In the genomic region with DNA sequence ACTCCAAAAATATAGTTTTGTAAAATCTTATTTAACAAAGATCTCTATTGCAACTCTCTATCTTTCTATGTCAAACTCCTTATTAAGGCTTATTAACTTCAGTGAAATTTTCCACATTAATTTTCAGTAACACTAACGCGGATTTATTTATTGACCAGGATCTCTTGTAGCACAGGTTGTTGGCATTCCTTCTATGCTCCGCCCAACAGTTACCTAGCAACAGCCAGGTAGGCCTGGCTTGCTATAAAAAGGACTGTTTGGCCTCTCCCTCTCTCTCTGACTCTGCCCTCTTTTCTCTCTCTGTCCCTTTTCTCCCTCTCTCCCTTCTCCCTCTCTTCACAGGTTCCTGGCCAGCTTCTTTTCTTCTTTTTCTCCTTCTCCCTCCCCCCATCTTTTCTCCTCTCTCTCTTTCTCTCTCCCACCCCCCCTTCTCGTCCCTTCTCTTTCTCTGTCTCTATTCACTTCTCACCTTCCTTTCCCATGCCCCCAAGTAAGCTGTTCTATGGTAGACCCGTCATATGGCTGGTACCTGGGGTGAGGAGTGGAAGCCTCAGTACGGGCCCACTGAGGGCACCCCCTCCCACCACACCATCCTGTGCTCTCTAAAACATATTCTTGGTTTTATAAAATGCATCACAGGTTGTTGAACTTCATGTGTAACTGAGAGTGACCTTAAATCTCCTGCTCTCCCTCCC, we compare ENCODE assay signal across 15 mouse cellular contexts. TPM values are rescaled to one million over a fixed set of nuclear protein-coding genes. Genes with fewer than 3 reads are reported as not detected.
DNase-seq lines count a peak whose midpoint lies in the region; ATAC-seq and TF ChIP-seq lines count a peak whose summit lies in the region.
"Had no signal": no experiment of that assay in that cellular context is flagged by ENCODE, and none has a peak within 500 bp of the region (broad histone marks: within the 10 kb centered on the region; RNA-seq: fewer than 3 reads in every experiment).

No protein-coding gene starts in this region.

- 72% methylated on average over 6 of the region's 6 CpGs for whole genome bisulfite sequencing in midbrain, embryonic 11.5 days
- WGBS in midbrain, embryonic 13.5 days = 77% methylated on average over 6 of the region's 6 CpGs
- 76% methylated on average over 6 of the region's 6 CpGs for WGBS in embryonic facial prominence, embryonic 14.5 days

- no peaks in the 10 kb centered on the region for H3K9me3 ChIP-seq in midbrain, embryonic 11.5 days (ENCODE audit: control insufficient read depth, low read length)
- no peaks in the 10 kb centered on the region for H3K9me3 ChIP-seq in midbrain, embryonic 13.5 days
- no peaks in the 10 kb centered on the region; the same call in 1 of the 2 replicates for H3K9me3 ChIP-seq in embryonic facial prominence, embryonic 14.5 days (ENCODE audit: control insufficient read depth, low read length)
- H3K9me3 ChIP-seq: heart, embryonic 15.5 days; liver, embryonic 13.5 days had no signal

- H3K4me1 ChIP-seq in midbrain, embryonic 11.5 days (ENCODE audit: control insufficient read depth, insufficient read depth, low read length) = peaks cover 17% of the 10 kb centered on the region
- peaks cover 28% of the 10 kb centered on the region for H3K4me1 ChIP-seq in midbrain, embryonic 13.5 days (replicated peaks)
- H3K4me1 ChIP-seq in embryonic facial prominence, embryonic 14.5 days (ENCODE audit: control insufficient read depth, insufficient read depth, low read length) = peaks cover 12% of the 10 kb centered on the region; the same call in 1 of the 2 replicates

- no peaks in the 10 kb centered on the region for H3K27me3 ChIP-seq in midbrain, embryonic 11.5 days (ENCODE audit: control insufficient read depth, insufficient read depth, low read length)
- H3K27me3 ChIP-seq in midbrain, embryonic 13.5 days = no peaks in the 10 kb centered on the region
- no peaks in the 10 kb centered on the region for H3K27me3 ChIP-seq in embryonic facial prominence, embryonic 14.5 days (replicated peaks; ENCODE audit: control insufficient read depth, insufficient read depth, low read length)
- H3K27me3 ChIP-seq: heart, embryonic 15.5 days; liver, embryonic 13.5 days had no signal

- ATAC-seq in midbrain, embryonic 11.5 days (ENCODE audit: low FRiP score) = no peak
- ATAC-seq in midbrain, embryonic 13.5 days = no peak
- ATAC-seq in embryonic facial prominence, embryonic 14.5 days (ENCODE audit: low read depth) = no peak

- H3K4me2 ChIP-seq in midbrain, embryonic 11.5 days = no peak overlapping the region
- H3K4me2 ChIP-seq in midbrain, embryonic 13.5 days (replicated peaks) = no peak overlapping the region
- H3K4me2 ChIP-seq in embryonic facial prominence, embryonic 14.5 days (ENCODE audit: low read depth, low read length) = no peak overlapping the region

- peak; percentile 75 for DNase-seq in midbrain, embryonic 11.5 days (ENCODE audit: low spot score, missing footprints)
- peak; percentile 10 for DNase-seq in embryonic facial prominence, embryonic 14.5 days (ENCODE audit: low spot score)
- DNase-seq in kidney, postnatal 36 days = peak; percentile 64 to 66
- DNase-seq in lung, postnatal 36 days = peak; percentile 78
- DNase-seq in left cerebral cortex, adult 2 months (ENCODE audit: extremely low spot score in 1 of 2, low spot score in 2 of 2) = no peak
- no peak for DNase-seq in left cerebral cortex, postnatal 4 days
- DNase-seq in adrenal gland, adult 8-10 months = no peak
- DNase-seq: cerebellum, adult 2 months; gastrocnemius, postnatal 36 days; liver, embryonic 13.5 days; right cerebral cortex, adult 18-20 months; thymus, adult 18-20 months had no signal

- 0 out of 2 replicates have a peak, but pooled peaks cover 2% of the 10 kb centered on the region for H3K36me3 ChIP-seq in midbrain, embryonic 11.5 days (ENCODE audit: control insufficient read depth, insufficient read depth, low read length)
- H3K36me3 ChIP-seq in midbrain, embryonic 13.5 days = no peaks in the 10 kb centered on the region
- peaks cover 15% of the 10 kb centered on the region; the same call in 1 of the 2 replicates for H3K36me3 ChIP-seq in embryonic facial prominence, embryonic 14.5 days (ENCODE audit: control insufficient read depth, insufficient read depth, low read length)

- intact Hi-C loops in left cerebral cortex, adult 2 months (cut with DNase I) = loop anchor here (5.0 kb wide), 1 partner anchor 45 kb away; a partner anchor contains a TSS
- intact Hi-C loops in left cerebral cortex, postnatal 4 days (cut with DNase I) = no loop called here

- no peak for TF ChIP-seq CTCF in left cerebral cortex, adult 2 months (IDR thresholded peaks at IDR 0.05)

- H3K27ac ChIP-seq in midbrain, embryonic 11.5 days (ENCODE audit: low read depth, low read length) = no peak overlapping the region
- no peak overlapping the region for H3K27ac ChIP-seq in midbrain, embryonic 13.5 days
- no peak overlapping the region for H3K27ac ChIP-seq in embryonic facial prominence, embryonic 14.5 days (replicated peaks; ENCODE audit: low read depth, low read length)
- no peak overlapping the region for H3K27ac ChIP-seq in left cerebral cortex, adult 2 months
- H3K27ac ChIP-seq: heart, embryonic 15.5 days; hindbrain, embryonic 14.5 days had no signal

- no peak overlapping the region for H3K9ac ChIP-seq in midbrain, embryonic 11.5 days (ENCODE audit: low read length)
- no peak overlapping the region for H3K9ac ChIP-seq in midbrain, embryonic 13.5 days (replicated peaks)
- H3K9ac ChIP-seq in embryonic facial prominence, embryonic 14.5 days (ENCODE audit: low read depth, low read length) = no peak overlapping the region

- no peak overlapping the region for H3K4me3 ChIP-seq in midbrain, embryonic 11.5 days (ENCODE audit: low read depth, low read length)
- no peak overlapping the region for H3K4me3 ChIP-seq in midbrain, embryonic 13.5 days (replicated peaks)
- H3K4me3 ChIP-seq in embryonic facial prominence, embryonic 14.5 days (ENCODE audit: low read depth, low read length) = no peak overlapping the region
- no peak overlapping the region for H3K4me3 ChIP-seq in left cerebral cortex, adult 2 months

RNA-seq across cellular contexts. Expression of a gene that starts 1.1 kb away (rescaled TPM):
- polyA plus RNA-seq in midbrain, embryonic 11.5 days (2014; fragmentation: Nextera tagmentation; extraction: Ambion mirVana) = 415 and 420 TPM in 2 replicates
- 119 and 130 TPM in 2 replicates for polyA plus RNA-seq in midbrain, embryonic 13.5 days (2015; fragmentation: Nextera tagmentation; extraction: Ambion mirVana)
- 169 and 219 TPM in 2 replicates for polyA plus RNA-seq in embryonic facial prominence, embryonic 14.5 days (2014; fragmentation: Nextera tagmentation; extraction: Ambion mirVana)
- total RNA-seq in left cerebral cortex, adult 2 months (2021) = under 1 TPM; 0.84 TPM
- 1 to 10 TPM; 8.3 to 8.9 TPM for total RNA-seq in left cerebral cortex, postnatal 4 days (2021)
- total RNA-seq in adrenal gland, adult 8-10 months (2022) = 1 to 10 TPM in 3 of 4 experiments, under 1 TPM in 1; 0.97 to 3.7 (median 2.3) TPM

RNA-seq across cellular contexts. Expression of a gene that starts 11.8 kb away (rescaled TPM):
- 56.2 and 60.8 TPM in 2 replicates for polyA plus RNA-seq in midbrain, embryonic 11.5 days (2014; fragmentation: Nextera tagmentation; extraction: Ambion mirVana)
- 14.5 and 16.2 TPM in 2 replicates for polyA plus RNA-seq in midbrain, embryonic 13.5 days (2015; fragmentation: Nextera tagmentation; extraction: Ambion mirVana)
- 23.3 and 30.5 TPM in 2 replicates for polyA plus RNA-seq in embryonic facial prominence, embryonic 14.5 days (2014; fragmentation: Nextera tagmentation; extraction: Ambion mirVana)
- 1 to 10 TPM in 1 of 2 experiments, under 1 TPM in 1; 0.75 to 1.1 TPM for total RNA-seq in left cerebral cortex, adult 2 months (2021)
- 1 to 10 TPM; 3.9 to 4.1 TPM for total RNA-seq in left cerebral cortex, postnatal 4 days (2021)
- total RNA-seq in adrenal gland, adult 8-10 months (2022) = under 1 TPM in 3 of 4 experiments, not detected in 1; 0.38 to 0.66 (median 0.55) TPM

RNA-seq across cellular contexts. Expression of a gene that starts 43.0 kb away (rescaled TPM):
- 143 and 153 TPM in 2 replicates for polyA plus RNA-seq in midbrain, embryonic 11.5 days (2014; fragmentation: Nextera tagmentation; extraction: Ambion mirVana)
- polyA plus RNA-seq in midbrain, embryonic 13.5 days (2015; fragmentation: Nextera tagmentation; extraction: Ambion mirVana) = 122 and 137 TPM in 2 replicates
- 125 and 150 TPM in 2 replicates for polyA plus RNA-seq in embryonic facial prominence, embryonic 14.5 days (2014; fragmentation: Nextera tagmentation; extraction: Ambion mirVana)
- total RNA-seq in left cerebral cortex, adult 2 months (2021) = 10 to 100 TPM; 51.1 to 51.6 TPM
- total RNA-seq in left cerebral cortex, postnatal 4 days (2021) = 10 to 100 TPM; 51.0 to 54.5 TPM
- total RNA-seq in adrenal gland, adult 8-10 months (2022) = 100 to 1,000 TPM in 1 of 4 experiments, 10 to 100 TPM in 3; 62.7 to 106 (median 84.0) TPM

RNA-seq across cellular contexts. Expression of a gene that starts 45.8 kb away (rescaled TPM):
- 45.7 and 46.2 TPM in 2 replicates for polyA plus RNA-seq in midbrain, embryonic 11.5 days (2014; fragmentation: Nextera tagmentation; extraction: Ambion mirVana)
- 30.3 and 32.5 TPM in 2 replicates for polyA plus RNA-seq in midbrain, embryonic 13.5 days (2015; fragmentation: Nextera tagmentation; extraction: Ambion mirVana)
- 68.0 and 75.5 TPM in 2 replicates for polyA plus RNA-seq in embryonic facial prominence, embryonic 14.5 days (2014; fragmentation: Nextera tagmentation; extraction: Ambion mirVana)
- total RNA-seq in left cerebral cortex, adult 2 months (2021) = 10 to 100 TPM; 38.2 to 47.0 TPM
- total RNA-seq in left cerebral cortex, postnatal 4 days (2021) = 10 to 100 TPM; 35.6 to 39.2 TPM
- 10 to 100 TPM; 42.6 to 47.9 (median 44.9) TPM for total RNA-seq in adrenal gland, adult 8-10 months (2022)

RNA-seq across cellular contexts. Expression of a gene that starts 56.7 kb away (rescaled TPM):
- polyA plus RNA-seq in midbrain, embryonic 11.5 days (2014; fragmentation: Nextera tagmentation; extraction: Ambion mirVana) = 66.3 and 68.4 TPM in 2 replicates
- polyA plus RNA-seq in midbrain, embryonic 13.5 days (2015; fragmentation: Nextera tagmentation; extraction: Ambion mirVana) = 54.1 and 58.0 TPM in 2 replicates
- polyA plus RNA-seq in embryonic facial prominence, embryonic 14.5 days (2014; fragmentation: Nextera tagmentation; extraction: Ambion mirVana) = 85.7 and 90.9 TPM in 2 replicates
- 10 to 100 TPM; 37.4 to 43.9 TPM for total RNA-seq in left cerebral cortex, adult 2 months (2021)
- total RNA-seq in left cerebral cortex, postnatal 4 days (2021) = 10 to 100 TPM; 37.8 to 39.9 TPM
- 10 to 100 TPM; 45.1 to 57.7 (median 45.5) TPM for total RNA-seq in adrenal gland, adult 8-10 months (2022)

Comparison
In these comparisons a context has a peak if more than half of its experiments do, and no peak if none do; other contexts are left out.
1. DNase-seq: peak in midbrain, embryonic 11.5 days (single experiment), embryonic facial prominence, embryonic 14.5 days (single experiment), kidney, postnatal 36 days (2 of 2) and lung, postnatal 36 days (single experiment); none in left cerebral cortex, adult 2 months (0 of 2), left cerebral cortex, postnatal 4 days (single experiment) and adrenal gland, adult 8-10 months (single experiment).